Mouse (Mus musculus) adrenal gland, adult 8-10 months (tissue): ENCODE measurements around the gene Atl2. TPM values are rescaled to one million over a fixed set of nuclear protein-coding genes. Genes with fewer than 3 reads are reported as not detected.
A peak's percentile ranks its signal among the peaks of the same experiment; 100 is the strongest.

Experiments
- DNase-seq: peaks from one replicate; pipeline ENCODE4 v3.0.0; 2022
- total RNA-seq, 4 experiments: library from RNA; stranded (reverse); gene quantifications; 2 replicates each; pipeline ENCODE4 v1.2.4; 2022

The Atl2 gene
- 10 to 100 TPM; 44.4 to 79.1 (median 59.9) TPM for total RNA-seq

DNA sequence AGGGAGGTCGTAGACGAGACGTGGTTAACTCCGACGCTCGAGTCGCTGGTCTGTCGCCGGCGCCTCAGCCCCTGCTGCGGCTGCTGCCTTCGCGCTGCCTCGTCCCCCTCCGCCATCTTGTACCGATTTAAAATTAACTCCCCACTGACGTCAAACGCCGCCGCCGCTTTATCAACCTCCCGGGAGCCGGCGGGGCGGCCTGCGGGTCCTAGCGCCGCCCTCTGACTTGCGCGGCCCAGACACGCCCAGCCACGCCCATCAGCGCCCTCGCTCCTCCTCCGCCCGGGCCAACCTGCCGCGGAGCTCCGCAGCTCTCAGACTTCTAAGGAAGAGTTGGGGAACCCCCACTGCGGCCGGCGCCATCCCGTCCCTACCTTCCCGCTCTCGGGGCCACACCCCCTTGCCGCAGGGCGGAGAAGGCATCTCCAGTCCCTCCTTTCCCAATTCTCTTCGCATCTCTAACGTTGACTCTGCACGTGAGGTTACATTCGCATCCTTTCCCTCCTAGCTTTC is at the start of gene Atl2:
Gene Atl2 (minus strand): TSS at position 213 of the 513 bp plus-strand sequence.
- DNase-seq = peak; percentile 93

DNA sequence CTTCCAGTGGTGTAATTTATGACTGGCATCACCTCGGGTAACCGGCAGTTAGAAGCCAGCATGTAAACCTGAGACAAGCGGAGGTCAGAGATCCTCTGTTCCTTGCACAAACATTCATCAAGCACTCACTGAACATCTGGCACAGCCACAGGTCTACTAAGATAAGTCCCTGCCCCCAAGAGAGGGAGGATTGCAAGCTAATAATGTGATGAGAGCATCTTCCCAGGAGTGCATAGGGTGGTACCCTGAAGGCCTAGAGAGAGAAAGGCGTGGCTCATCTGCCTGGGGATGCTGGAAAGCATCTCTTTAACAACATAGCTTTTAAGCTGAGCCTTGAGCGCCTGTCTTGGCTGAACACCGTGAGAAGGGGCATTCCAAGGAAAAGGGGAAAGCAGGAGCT is 48.9 kb upstream of the Atl2 start:
- no peak for DNase-seq

GRCm38 (mm10) chr17:79942418-79942817 is 46.5 kb upstream of the Atl2 start:
- no peak for DNase-seq

DNA sequence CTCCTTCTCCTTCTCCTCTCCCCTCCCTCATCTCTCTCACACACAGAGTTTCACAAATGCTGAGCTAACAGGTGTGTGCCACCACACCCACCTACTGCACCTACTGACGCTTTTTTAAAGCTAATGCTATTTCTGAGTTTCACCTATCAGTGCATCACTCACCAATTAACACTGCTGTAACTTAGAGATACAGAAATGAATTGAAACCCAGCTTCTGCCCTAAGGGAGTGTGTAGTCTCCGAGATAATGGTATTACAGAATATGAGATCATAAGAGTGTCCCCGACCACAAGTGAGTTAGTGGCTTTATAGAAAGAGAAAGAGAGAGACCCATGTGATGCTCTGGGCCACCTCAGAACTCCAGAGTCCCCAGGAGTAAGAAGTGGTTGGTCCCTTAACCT is 43.2 kb upstream of the Atl2 start:
- DNase-seq = no peak

GRCm38 (mm10) chr17:79937921-79938601 is 42.1 kb upstream of the Atl2 start:
- DNase-seq = peak; percentile 12

GRCm38 (mm10) chr17:79934370-79934769 is 38.4 kb upstream of the Atl2 start:
- DNase-seq = no peak

DNA sequence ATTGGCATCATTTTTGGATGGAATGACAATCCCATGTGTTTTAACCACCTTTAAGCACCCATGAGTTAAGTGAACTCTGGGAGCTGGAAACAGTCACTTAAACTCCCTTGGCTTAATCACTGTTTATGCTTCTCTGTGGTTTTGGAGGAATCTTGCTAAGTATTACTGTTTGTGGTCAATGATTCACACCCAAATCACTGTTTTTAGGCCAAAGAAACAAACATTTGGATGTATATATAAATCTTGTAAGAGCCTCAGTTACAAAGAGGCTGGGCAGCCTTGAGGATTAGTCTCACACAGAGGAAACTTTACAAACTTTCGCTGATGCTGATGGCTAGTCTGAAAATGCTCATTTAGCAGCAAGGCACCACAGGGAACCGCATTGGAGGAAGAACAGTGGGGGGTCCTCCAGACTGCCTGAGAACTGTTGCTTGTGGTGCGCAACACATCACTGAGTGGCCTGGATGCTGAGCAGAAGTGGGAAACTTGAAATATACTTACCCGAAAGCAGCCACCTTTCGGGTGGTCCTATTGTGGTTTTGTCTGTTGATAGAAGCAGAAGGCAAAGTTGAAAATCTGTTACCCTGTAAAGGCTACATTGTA is 36.9 kb upstream of the Atl2 start:
- no peak for DNase-seq

- no peak for DNase-seq
Measured at GRCm38 (mm10) chr17:79927110-79927509, 31.2 kb upstream of the Atl2 start.

DNA sequence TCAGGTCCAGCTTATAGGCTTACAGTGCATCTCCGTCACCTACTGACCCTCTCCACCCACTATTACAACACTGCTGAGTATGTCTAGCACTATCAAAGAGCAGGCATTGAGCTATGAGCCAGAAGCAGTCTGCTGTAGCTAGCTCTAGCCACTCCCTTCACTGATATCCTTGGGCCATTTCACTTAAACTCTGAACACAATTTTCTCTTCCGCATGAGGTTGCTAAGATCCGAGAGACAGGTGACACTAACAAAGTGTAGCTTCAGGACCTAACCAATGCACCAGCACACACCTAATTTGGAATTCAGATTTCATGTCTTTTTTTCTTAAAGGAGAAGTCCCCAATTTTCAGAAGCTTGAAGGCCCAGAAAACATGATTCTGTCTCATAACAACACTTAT is 30.6 kb upstream of the Atl2 start:
- DNase-seq = no peak

DNA sequence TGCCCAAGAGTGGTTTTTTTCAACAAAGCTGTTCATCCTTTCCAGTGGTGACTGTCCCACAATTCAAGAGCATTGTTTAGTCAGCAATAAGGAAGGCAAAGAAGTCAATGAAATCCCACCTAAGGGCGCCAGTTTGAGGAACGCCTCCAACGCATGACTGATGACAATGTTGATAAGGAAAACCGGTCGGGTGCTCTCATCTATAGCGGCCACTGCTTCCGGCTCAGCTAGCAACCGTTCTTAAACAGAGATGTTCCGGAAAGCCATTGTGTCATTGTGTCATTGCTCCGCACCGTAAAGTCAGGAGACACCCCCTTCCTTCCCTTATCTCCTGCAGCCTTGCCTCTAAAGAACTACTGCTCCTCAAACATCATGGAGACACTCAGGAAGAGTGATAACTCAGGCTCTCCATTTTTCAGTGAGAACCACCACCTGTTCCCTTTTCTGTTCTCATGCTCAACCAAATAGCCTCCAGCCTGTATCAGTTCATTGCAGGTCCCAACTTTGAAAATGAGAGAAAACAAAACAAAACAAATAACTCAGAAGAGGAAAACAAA is 30.0 kb upstream of the Atl2 start:
- DNase-seq = no peak

GRCm38 (mm10) chr17:79920355-79920754 is 24.4 kb upstream of the Atl2 start:
- no peak for DNase-seq

DNA sequence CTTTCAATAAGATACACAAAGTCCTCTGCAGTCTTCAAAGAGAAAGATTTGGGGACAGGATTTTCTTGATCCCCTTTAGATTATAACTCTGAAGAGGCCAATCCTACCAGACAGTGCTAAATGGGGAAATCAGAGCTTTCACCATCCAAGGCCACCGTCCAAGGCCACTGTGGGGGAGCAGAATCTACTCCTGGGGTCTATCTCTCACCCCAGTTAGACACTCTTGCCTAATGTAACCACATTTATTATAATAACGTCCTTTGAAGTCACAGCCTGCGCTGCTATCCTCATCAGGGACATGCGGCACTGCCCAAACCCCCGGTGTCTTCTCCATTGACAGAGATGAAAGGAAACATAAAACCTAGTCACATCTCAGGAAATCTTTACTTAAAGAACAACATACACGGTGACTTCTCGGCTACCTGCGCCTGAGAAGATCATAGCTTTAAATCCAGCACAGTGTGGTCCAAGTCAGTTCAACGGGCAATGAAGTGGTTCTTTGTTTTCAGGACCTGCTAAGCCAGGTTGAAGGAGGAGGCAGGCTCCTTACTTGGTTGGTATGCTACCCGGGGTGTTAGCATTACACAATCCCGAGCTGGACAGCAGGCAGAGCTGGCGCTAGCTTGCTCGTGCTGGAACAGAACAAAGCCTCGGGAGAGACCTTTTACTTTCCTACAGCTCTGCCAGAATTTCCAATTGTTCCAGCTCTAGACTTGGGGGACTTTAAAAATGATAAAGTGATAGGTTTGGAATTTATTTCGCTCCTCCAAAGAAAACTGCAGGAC is 23.8 kb upstream of the Atl2 start:
- peak; percentile 36 for DNase-seq

GRCm38 (mm10) chr17:79918484-79919004 is 22.6 kb upstream of the Atl2 start:
- DNase-seq = peak; percentile 52

- DNase-seq = no peak
Measured at GRCm38 (mm10) chr17:79916996-79917395, 21.1 kb upstream of the Atl2 start.

- DNase-seq = no peak
Measured at GRCm38 (mm10) chr17:79912174-79912573, 16.3 kb upstream of the Atl2 start.

GRCm38 (mm10) chr17:79911718-79912117 is 15.8 kb upstream of the Atl2 start:
- no peak for DNase-seq

DNA sequence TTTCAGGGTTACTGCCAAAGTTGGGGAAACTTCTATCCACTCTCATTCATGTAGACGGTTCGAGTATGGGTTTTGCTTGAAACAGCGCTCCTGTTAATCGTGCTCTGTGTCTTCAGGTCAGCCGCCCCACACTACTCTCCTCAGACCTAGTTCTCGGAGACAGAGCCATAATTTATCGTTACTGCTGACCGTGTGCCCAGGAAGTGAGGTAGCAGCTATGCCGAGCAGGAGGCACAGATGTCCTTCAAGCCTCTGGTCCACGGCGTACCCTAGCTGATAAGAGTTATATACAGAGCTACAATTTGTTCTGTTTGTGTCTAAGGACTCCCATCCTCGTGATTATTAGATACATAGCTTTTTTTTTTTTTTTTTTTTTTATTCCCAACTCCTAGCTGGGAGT is 13.6 kb upstream of the Atl2 start:
- DNase-seq = no peak

GRCm38 (mm10) chr17:79907698-79908097 is 11.8 kb upstream of the Atl2 start:
- no peak for DNase-seq

DNA sequence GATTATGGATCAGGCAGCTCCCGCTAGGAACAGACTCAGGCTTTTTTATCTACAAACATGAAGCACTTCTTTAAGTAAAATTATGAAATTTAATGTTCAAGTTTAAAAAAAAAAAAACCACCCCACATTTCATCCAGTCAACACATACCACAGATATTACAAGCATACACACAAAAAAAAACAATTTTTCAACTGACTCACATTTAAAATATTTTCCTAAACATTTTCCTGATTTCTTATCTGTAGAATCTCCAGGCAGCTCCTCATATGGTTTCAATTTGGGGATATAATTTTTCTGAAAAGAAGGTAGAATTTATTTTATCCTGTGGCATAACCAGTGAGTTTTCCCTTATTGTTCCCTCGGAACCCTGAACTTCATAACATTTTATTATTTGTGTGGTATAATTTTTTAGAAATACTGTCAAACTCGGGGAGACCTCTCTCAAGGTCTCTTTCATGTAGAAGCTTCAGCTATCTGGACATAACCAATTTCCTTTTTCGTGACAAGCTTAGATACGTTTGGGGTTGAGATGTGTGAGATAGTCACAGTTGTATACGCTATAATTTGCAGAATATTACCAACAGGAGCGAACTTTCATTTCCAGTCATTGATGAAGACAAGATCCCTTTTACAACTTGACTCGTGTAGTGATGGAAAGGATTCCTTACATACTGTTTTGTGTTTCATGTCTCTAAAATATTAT is 11.0 kb upstream of the Atl2 start:
- DNase-seq = no peak

DNA sequence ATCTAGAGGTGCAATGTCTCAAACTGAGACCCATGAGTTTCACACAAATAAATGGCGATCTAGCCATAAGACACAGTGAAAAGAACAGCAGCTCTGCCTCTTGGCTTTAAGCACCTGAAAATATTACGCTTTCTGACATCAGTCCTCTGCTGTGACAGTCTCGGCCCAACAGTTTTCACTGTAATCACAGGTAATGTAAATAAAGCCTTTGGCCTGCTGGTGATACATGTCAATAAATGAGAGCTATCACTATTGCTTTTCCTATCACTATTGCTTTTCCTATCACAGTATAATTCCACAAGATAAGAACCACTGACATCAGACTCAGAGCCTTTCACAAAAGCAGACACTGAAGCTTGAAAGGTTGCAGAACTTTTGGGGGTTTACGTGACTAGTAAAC is 8.7 kb upstream of the Atl2 start:
- no peak for DNase-seq

- no peak for DNase-seq
Measured at GRCm38 (mm10) chr17:79901207-79901606, 5.3 kb upstream of the Atl2 start.

GRCm38 (mm10) chr17:79898156-79898746 is 2.3 kb upstream of the Atl2 start:
- DNase-seq = no peak
